Mouse (Mus musculus) cerebellum, adult 11-12 months (tissue): ENCODE results near the gene Fam83f.

Source experiments
- DNase-seq: peaks from one replicate; pipeline ENCODE4 v3.0.0; 2022

Fam83f gene

DNA sequence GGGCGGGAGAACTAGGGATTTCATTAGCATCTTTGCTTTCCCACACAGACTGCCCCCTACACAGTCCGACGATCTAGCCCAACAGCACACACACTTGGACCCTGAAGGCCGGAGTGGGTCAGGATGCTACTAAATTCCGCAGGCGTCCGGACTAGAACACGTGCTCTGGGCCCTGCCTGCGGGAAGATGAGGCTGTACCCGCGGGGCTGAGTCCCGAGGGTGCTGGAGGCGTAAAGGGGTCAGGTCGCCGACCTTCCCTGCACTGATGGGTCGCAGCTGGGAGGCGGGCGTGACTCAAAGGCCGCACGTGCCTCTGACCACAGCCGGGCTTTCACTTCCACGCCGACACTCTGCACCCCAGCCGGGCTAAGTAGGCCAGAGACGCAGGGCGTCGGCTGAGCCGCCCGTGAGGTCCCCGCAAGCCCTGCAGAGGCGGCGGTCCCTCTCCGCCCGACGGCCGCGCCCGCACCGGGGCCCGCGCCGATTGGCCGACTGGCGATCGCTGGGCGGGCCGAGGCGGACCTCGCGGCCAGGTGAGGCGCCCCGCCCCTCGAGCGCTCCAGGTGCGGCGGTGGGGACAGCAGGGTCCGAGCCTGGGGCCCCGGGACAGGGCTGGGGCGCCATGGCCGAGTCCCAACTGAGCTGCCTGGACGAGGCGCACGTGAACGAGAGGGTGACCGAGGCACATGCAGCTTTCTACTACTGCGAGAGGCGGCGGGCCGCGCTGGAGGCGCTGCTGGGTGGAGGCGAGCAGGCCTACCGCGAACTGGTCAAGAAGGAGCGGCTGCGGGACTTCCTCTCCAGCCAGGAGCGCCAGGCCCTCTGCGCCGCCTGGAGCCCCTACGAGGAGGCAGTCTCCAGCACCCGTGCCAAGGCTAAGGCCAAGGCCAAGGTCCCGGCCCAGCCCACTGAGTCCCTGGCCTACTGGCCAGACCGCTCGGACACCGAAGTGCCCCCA lies at the start of gene Fam83f:
Gene Fam83f, plus strand, starts transcription at position 553 of the 958 bp plus-strand sequence.
- peak; percentile 10 for DNase-seq

DNA sequence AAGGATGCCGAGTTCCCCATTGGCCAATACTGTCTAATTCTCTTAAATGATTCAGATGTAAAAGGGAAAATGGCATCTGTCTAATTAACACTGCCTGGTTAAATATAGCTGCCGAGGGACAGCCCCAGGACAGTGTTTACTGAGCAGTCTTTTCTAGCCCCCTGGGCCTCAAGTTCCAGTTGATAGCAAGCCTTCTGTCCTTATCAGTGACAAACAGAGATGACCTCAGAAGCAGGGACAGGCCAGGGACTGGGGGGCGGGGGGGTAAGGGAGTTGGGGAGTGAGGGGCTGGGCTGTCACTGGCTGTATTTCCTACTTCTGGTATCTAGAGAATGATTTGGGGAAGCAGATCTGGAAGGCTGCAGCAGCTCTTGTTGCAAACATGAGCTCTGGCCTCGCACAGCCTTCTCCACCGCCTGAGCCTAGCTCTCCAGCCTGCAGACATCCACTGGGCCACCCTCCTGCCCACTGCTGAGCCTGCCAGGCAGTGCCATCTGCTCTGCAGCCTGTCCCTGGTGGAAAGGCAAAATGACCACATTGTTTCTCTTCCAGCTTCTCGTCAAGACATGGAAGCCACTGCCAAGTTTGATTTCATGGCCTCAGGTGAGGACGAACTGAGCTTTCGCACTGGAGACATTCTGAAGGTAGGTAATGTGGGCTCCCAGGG lies 48.3 kb upstream of the Fam83f start:
- peak; percentile 97 for DNase-seq

DNA sequence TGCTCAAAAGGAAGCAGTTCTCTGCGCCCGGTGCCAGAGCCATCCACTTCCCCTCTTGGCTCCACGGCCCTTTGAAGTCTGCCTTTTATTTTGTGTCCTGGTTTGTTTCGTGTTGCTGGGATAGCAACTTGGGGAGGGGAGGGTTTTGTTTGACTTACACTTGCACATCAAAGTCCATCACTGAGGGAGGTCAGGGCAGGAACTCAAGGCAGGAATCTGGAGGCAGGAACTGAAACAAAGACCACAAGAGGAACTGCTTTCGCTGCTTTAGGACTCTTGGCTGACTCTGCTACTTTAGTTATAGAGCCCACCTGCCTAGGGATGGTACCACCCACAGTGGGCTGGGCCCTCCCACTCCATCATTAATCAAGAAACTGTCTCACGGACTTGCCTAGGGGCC lies 45.2 kb upstream of the Fam83f start:
- DNase-seq: no peak

DNA sequence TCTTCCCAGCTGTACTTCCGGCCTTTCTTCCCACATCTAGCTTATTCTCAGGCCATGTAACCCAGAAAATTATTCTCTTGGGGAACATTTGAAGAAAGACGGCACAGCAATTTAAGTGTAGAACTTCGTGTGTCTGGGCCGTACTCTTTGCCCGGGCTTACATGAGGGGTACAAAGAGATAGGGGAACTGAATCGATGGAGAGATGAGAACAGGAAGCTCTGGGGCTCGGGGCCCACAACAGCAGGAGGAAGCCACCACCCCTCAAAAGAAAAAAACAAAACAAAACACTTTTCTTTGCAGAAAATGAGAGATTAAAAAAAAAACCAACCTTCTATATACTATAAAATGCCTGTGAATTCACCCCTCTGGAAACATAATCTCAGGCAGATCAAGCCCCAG lies 41.5 kb upstream of the Fam83f start:
- no peak for DNase-seq

DNA sequence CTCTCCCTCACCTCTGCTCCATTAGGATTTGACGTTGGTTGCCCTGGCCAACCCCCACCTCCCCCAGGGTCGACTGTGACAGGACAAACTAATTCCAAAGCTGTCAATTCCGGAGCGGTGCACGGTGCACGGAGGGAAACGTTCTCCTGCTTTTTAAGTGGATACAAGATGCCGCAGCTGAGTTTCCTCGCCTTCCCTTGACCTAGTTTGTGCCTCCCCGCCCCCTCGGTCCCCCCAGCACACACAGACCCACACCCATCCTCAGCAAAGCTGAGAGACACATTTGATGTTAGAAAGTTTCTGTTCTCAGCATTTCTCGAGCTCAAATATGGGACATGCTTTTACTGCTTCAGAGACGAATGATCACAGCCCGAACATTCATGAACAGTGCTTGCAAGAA lies 40.9 kb upstream of the Fam83f start:
- no peak for DNase-seq

DNA sequence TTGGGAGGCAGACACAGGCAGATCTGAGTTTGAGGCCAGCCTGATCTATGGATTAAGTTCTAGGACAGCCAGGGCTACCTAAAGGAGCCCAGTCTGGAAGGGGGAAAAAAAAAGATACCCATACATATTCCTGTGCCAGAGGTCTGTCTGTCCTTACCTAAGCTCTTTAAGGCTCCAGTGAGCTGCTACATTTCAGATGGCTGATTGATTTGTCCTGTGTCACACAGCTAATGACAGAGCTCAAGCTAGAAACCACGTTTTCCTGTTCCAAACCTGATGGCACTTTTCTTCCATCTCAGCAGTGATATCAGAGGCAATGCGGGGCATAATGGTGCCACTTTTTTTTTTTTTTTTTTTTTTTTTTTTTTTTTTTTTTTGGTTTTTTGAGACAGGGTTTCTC lies 40.3 kb upstream of the Fam83f start:
- DNase-seq: no peak

DNA sequence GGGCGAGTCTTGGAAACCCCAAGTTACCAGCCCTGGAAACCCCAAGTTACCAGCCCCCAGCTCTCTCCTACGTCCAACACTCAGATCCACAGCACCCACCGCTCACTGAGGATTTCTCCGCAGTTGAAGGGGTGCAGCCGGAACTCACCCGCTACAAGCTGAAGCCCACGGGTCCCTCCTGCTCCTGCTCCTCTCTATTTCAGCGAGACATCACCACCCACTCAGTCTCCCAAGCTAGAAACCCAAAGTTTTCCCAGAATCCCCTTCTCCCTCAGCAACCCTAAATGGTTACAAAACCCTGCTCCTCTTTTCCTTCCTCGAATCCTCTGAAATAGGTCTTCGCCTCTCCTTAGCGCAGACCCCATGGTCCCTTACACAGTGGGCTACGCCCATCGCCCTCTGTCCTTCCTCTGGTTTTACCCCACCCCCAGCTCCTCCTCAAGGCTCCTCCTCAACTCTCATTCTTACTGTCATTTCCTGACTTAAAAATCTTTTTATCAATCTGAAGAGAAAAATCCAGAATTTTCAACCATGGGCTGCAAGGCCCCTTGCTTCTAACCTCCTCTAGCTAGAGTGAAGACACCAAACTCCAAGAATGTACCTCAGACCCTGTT lies 39.3 kb upstream of the Fam83f start:
- no peak for DNase-seq

DNA sequence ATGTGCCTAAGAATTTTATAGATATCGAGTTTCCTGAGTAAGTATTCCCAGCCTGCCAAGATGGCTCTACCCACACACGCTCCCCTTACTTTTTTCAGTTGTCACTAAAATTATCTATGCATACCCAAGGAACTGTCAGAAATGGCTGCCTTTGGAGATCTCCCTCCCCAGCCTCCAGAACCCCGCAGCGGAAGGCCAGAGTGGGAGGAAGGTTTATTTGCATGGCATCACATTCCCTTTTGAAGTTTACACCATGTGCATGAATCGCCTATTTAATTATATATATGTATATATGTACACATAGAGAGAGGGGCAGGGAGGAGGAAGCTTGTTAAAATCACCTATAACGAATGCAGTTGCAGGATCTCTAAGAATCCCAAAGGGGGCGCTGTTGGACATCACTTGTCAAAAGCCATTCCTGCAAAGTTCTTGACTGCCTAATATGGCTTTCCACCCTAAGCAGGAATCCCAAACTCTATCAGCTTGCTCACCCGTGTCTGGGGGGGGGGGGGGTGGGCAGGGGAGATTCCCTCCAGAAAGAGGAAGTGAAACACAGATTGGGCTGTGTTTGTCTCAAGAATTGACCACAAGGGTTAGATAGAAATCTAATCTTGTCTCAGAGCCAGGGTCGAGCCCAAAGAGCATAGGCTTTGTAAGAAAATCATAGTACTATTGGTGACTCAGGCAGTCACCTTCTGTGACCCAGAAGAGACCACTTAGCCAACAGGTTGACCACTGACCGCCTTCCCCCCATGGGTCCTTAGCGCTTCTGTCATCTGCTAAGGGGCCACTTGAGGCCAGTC lies 37.1 kb upstream of the Fam83f start:
- no peak for DNase-seq

DNA sequence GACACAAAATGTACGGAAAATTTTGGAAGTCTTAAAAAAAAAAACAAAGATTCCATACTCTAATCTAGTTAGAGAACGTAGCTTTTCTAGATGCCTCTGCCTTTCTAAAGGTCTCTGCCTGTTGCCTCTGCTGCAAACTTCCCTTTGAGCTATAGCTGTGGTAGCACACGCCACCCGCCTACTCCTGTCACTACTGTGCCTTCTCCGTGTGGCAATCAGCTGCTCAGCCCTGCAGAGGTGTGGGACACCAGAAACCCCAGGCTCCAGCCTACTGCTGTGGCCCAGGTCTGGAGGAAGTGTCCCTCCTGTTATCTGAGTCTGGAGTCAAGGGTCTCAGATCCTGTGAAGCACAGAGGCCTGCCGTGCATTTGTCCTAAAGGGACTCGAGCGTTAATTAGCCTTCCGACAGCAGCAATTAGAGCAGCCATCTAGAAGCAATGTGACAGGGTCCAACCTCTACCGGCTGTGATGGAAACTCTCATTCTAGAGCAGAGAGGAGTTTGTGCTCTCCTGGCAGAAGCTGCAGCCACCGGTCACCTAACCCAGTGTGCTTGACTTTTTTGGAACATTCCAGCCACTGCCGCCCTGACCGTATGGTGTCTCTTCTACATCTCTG lies 34.8 kb upstream of the Fam83f start:
- no peak for DNase-seq

DNA sequence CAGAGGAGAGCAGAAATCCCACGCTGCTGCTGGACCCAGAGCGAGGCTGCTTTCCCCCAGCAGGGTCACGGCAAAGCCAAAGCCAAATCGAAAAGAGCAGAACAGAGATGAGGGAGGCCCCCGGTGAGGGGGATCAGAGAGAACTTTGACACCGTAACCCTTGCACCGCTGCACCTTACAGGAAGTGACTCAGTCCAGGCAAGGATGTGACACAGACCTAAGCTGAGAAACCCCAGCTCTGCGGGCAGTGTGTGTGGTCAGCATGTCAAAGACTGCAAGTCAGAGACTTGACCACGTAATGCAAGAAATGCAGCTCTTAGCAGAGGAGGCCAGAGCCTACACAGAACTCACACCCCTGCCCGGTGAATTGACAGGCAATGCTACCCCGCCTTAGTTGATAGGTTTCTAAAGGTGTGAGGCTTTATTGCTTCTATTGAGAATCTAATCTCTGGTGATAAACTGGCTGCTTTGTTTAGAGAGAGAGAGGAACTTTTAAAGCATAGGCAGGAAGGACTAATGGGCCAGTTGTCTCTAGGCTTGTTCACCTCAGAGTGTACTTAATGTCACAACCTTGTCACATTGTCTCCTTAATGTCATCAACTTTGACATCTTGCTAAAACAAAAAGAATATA lies 32.5 kb upstream of the Fam83f start:
- no peak for DNase-seq

DNA sequence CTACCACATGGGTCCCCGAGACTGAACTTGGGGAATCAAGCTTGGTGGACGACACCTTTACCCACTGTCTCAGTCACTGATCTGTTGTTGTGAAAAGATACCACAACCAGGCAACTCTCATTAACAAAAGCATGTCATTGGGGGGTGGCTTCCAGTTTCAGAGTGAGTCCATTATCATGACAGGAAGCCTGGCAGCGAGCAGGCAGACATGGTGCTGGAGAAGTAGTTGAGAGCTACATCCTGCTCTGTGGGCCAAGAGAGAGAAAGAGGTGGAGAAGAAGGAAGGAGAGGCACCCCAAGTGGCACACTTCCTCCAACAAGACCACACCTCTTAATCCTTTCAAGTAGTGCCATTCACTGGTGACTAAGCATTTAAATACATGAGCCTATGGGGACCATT lies 31.8 kb upstream of the Fam83f start:
- DNase-seq: no peak

DNA sequence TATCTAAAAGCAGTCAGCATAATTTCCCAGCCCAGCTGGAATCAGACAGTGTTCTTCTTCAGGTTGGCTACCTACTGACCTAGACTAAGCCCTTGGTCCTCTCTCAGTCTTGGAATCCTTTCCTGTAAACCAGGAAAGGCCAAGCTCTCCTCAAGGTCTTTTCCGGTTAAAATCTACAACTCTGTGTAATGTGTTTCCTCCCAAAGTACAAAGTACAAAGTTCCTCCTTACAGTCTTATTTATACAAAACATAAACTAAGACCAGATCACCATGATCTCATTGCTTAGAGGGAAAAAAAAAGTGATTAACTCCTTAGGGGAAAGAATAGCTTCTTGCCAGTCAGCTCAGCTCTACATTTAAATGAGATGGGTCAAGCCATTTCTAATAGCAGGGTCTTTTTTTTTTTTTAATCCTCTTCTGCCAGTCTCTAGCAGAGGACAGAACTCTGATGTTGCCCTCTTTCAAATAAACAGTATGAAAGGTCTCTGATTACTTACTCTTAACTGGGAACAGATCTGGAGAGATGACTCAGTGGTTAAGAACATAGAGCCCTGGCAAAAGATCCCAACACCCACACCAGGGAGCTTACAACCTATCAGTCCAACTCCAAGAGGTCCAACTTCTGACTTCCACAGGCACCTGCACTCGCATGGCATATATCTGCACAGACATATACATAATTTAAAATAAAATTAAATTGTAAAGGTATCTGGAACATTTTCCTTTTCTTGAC lies 29.8 kb upstream of the Fam83f start:
- no peak for DNase-seq

DNA sequence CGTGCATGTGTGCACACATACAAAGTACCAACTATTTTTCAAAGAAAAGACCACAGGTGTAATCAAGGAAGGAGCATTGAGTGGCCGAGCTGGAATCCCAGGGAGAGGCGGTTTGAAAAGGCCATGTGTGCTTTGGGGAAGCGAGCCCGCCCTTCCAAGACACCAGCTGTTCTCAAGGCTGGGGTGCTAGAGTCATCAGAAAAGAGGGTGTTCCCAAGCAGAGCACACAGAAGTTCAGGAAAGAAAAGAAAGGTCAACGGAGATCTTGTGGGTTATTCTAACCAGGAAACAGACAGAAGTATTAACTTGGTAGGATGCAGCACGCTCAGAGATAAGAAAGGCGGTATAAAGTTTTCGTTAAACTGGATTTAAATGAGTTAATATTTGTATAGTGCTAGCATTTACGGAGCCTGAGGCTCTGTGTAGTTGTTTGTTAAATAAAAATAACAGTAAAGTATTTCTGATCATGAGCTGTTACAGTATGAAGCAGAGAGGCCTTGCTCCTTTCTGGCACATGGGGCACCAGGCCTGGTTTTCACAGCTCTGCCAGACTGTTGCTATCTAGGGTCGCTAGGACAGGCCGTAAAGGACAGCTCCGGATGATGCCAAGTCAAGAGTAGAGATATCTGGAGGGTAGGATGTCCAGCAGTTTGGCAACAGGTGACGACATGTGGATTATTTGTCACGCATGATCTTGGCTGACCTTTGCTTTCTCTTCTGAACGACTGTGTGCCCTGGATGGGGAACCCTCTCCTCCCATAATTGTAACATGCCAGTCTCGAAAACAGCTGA lies 26.4 kb upstream of the Fam83f start:
- DNase-seq: no peak

DNA sequence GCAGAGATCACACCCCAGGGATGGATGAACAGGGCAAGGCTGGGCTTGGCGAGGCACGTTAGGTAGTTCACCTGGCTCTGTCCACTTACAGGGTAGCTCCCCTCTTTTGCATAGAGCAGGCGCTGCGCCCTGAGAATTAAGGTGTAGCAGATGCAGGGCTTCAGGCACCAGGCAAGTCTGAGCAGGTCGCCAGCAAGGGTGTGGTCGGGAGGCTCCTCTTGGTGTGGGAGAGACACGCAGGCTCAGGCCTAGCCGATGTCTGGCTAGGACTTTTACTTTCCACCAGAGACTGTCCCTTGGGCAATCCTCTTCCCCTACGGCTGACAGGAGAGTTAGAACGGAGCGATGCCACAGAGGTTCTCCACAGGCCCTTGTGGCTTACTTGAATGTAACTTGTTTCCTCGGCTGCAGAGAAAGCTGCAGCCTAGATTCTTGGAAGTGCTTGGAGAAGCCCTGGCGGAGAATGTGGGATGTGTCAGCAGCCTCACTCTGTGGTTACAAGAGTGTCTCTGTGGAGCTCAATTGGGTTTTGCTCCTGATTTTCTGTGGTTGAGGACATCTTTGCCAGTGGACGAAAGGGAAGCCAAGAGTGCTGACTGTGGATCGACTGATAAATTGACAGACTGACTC lies 22.6 kb upstream of the Fam83f start:
- no peak for DNase-seq

DNA sequence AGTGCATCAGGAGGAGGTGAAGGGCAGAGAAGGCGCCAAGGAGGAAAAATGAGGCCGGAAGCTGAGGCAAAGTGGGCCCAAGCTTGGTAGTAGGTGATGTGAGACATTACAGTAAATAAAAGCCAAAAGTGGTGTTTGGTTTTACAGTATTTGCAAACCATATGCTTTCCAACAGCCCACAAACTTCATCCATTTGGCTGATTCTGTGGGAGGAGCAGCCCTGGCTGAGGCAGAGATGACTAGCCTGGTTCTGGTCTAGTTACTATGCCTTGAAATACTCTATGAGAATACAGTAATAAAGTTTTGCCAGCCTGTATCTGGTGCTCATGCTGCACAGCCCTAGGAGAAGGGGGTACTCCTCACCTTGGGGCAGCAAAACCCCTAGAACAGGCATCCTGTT lies 21.2 kb upstream of the Fam83f start:
- no peak for DNase-seq

DNA sequence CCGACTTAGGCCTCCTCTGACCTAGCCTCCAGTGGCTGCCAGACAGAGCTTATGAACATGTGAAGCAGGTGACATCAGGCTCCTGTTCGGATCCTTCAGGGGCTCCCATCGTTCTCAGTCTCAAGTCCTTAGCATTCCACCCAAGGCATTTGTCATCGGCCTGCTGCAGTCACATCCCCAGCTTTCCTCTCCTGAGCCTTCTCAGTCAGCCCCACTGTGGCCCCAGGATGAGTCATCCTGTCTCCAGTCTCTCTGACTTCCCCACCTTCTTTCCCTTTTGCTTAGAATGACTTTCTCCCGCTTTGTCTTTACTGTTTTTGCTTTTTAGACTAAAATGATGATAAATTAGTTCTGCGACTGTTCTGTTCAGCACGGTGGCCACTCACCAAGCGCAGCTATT lies 17.8 kb upstream of the Fam83f start:
- DNase-seq: no peak

DNA sequence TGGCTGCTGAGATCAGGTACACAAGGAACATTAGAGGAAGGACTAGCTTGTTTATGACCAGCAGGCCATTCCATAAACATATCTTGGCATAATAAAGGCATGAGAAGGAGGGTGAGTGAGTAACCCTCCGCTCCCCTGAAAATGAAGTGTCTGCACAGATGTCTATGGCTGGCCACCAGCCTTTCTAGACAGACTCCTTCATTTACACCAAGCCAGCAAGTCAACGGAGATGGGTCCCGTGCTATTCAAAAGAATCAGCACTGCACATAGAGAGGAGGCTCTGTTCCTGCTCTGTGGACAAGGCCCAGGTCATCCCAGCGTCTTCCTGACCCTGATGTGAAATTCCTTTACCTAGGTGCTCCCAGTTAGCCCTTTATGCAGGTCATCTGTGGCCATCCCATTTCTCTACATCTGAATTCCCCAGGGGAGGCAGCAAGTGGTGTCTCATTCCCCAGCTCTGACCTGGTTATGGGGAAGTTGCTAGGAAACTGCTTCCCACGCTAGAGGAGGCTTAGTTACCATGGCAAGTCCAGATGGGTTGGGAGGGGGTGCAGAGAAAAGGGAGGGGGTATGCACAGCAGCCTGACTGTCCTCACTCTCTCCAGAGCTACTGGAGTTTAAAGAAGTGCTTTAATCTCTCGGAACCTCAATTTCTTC lies 12.7 kb upstream of the Fam83f start:
- no peak for DNase-seq

DNA sequence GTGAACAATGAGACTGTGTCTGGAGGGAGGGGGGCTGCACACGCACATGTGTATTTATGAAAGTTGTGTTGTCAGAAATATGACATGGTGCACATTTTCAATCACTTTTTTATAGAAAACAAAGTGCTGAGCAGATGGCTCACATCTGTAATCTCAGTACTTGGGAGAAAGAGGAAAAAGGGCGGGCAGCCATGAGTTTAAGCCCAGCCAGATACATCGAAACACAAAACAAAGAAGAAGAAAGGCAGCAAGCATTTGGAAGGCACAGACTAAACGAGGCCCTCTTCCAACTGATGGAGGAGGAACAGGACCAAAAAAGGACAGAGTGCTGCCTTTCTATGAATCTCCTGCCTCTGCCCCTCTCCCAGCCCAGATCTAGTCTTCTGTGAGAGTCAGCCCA lies 10.7 kb upstream of the Fam83f start:
- no peak for DNase-seq

DNA sequence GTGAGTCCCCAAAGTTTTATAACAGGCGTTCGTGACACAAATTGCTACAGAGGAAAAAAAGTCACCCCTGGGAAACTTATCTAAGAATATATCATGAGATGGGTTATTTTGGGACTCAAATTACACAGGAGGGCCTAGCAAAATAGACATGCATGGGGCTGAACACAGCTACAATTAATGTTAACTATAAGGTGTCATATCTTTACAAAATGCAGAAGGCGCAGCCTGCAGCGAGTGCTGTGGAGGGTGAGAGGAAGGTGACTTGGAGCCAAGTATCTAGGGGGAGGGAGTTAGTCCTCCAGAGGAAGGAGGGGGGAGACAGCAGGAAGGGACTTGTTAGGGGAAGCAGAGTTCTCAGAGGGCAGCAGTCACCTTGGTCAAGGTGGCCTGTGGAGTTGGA lies 7.2 kb upstream of the Fam83f start:
- no peak for DNase-seq
